Mouse (Mus musculus): ENCODE results near the gene Thrsp. TPM values are rescaled to one million over a fixed set of nuclear protein-coding genes. Genes with fewer than 3 reads are reported as not detected.

The Thrsp gene
- polyA plus RNA-seq, 1 experiment from 2014 or later: 1.0 TPM

Other genes with a start within 250 kb of the Thrsp start
- gene Usp35, start 85.7 kb downstream of the Thrsp start, polyA plus RNA-seq (2015; fragmentation: Nextera tagmentation; extraction: Ambion mirVana): 1.5 and 1.9 TPM in 2 replicates
- 3.8 and 4.2 TPM in 2 replicates for gene Kctd21, start 85.4 kb downstream of the Thrsp start, polyA plus RNA-seq (2015; fragmentation: Nextera tagmentation; extraction: Ambion mirVana)
- 49.3 and 51.7 TPM in 2 replicates for gene Alg8, start 46.1 kb downstream of the Thrsp start, polyA plus RNA-seq (2015; fragmentation: Nextera tagmentation; extraction: Ambion mirVana)
- 359 and 418 TPM in 2 replicates for gene Ndufc2, start 17.7 kb downstream of the Thrsp start, polyA plus RNA-seq (2015; fragmentation: Nextera tagmentation; extraction: Ambion mirVana)
- 2.0 and 2.3 TPM in 2 replicates for gene Kctd14, start 33.6 kb upstream of the Thrsp start, polyA plus RNA-seq (2015; fragmentation: Nextera tagmentation; extraction: Ambion mirVana)
- gene Ints4, start 63.2 kb upstream of the Thrsp start, polyA plus RNA-seq (2015; fragmentation: Nextera tagmentation; extraction: Ambion mirVana): 50.2 and 53.5 TPM in 2 replicates
- 45.9 and 51.7 TPM in 2 replicates for gene Aamdc, start 161.8 kb upstream of the Thrsp start, polyA plus RNA-seq (2015; fragmentation: Nextera tagmentation; extraction: Ambion mirVana)
- 23.8 and 27.8 TPM in 2 replicates for gene Rsf1, start 162.2 kb upstream of the Thrsp start, polyA plus RNA-seq (2015; fragmentation: Nextera tagmentation; extraction: Ambion mirVana)